Mouse (Mus musculus): Measurements from ENCODE around the gene Car15. TPM values are rescaled to one million over a fixed set of nuclear protein-coding genes. Genes with fewer than 3 reads are reported as not detected.

Car15 gene
- 0.32 TPM for polyA plus RNA-seq (2014; fragmentation: Illumina TruSeq; extraction: RNeasy Lipid Tissue Mini Kit (QIAGEN cat#74804); ENCODE audit: low read depth, low replicate concordance)

GRCm38 (mm10) chr16:17838051-17838450, at the start of gene Car15:
Gene Car15, minus strand, starts transcription at chr16:17838364.

GRCm38 (mm10) chr16:17832821-17833220, 5.3 kb downstream of the Car15 start, which contains the start of gene B830017H08Rik:
Gene B830017H08Rik, plus strand, starts transcription at chr16:17833121.

GRCm38 (mm10) chr16:17796971-17797811, 41.0 kb downstream of the Car15 start, which contains the start of gene Scarf2:
Gene Scarf2, plus strand, starts transcription at chr16:17797282.

Other genes starting within 250 kb of the Car15 start
- 7.4 TPM for gene Smpd4, start 219.0 kb downstream of the Car15 start, polyA plus RNA-seq (2014; fragmentation: Illumina TruSeq; extraction: RNeasy Lipid Tissue Mini Kit (QIAGEN cat#74804); ENCODE audit: low read depth, low replicate concordance)
- gene Ccdc74a, start 191.9 kb downstream of the Car15 start, polyA plus RNA-seq (2014; fragmentation: Illumina TruSeq; extraction: RNeasy Lipid Tissue Mini Kit (QIAGEN cat#74804); ENCODE audit: low read depth, low replicate concordance): not detected
- 6.3 TPM for gene Med15, start 105.5 kb downstream of the Car15 start, polyA plus RNA-seq (2014; fragmentation: Illumina TruSeq; extraction: RNeasy Lipid Tissue Mini Kit (QIAGEN cat#74804); ENCODE audit: low read depth, low replicate concordance)
- 3.8 TPM for gene Klhl22, start 78.7 kb downstream of the Car15 start, polyA plus RNA-seq (2014; fragmentation: Illumina TruSeq; extraction: RNeasy Lipid Tissue Mini Kit (QIAGEN cat#74804); ENCODE audit: low read depth, low replicate concordance)
- not detected for gene Scarf2, start 41.1 kb downstream of the Car15 start, polyA plus RNA-seq (2014; fragmentation: Illumina TruSeq; extraction: RNeasy Lipid Tissue Mini Kit (QIAGEN cat#74804); ENCODE audit: low read depth, low replicate concordance)
- not detected for gene B830017H08Rik, start 5.2 kb downstream of the Car15 start, polyA plus RNA-seq (2014; fragmentation: Illumina TruSeq; extraction: RNeasy Lipid Tissue Mini Kit (QIAGEN cat#74804); ENCODE audit: low read depth, low replicate concordance)
- not detected for gene Gm20518, start 53.3 kb upstream of the Car15 start, polyA plus RNA-seq (2014; fragmentation: Illumina TruSeq; extraction: RNeasy Lipid Tissue Mini Kit (QIAGEN cat#74804); ENCODE audit: low read depth, low replicate concordance)
- gene Tssk1, start 55.9 kb upstream of the Car15 start, polyA plus RNA-seq (2014; fragmentation: Illumina TruSeq; extraction: RNeasy Lipid Tissue Mini Kit (QIAGEN cat#74804); ENCODE audit: low read depth, low replicate concordance): not detected
- 7.9 TPM for gene Dgcr2, start 60.2 kb upstream of the Car15 start, polyA plus RNA-seq (2014; fragmentation: Illumina TruSeq; extraction: RNeasy Lipid Tissue Mini Kit (QIAGEN cat#74804); ENCODE audit: low read depth, low replicate concordance)
- not detected for gene Tssk2, start 60.3 kb upstream of the Car15 start, polyA plus RNA-seq (2014; fragmentation: Illumina TruSeq; extraction: RNeasy Lipid Tissue Mini Kit (QIAGEN cat#74804); ENCODE audit: low read depth, low replicate concordance)
- gene Ess2, start 73.0 kb upstream of the Car15 start, polyA plus RNA-seq (2014; fragmentation: Illumina TruSeq; extraction: RNeasy Lipid Tissue Mini Kit (QIAGEN cat#74804); ENCODE audit: low read depth, low replicate concordance): 1.8 TPM
- not detected for gene Gsc2, start 76.7 kb upstream of the Car15 start, polyA plus RNA-seq (2014; fragmentation: Illumina TruSeq; extraction: RNeasy Lipid Tissue Mini Kit (QIAGEN cat#74804); ENCODE audit: low read depth, low replicate concordance)
- gene Slc25a1, start 89.9 kb upstream of the Car15 start, polyA plus RNA-seq (2014; fragmentation: Illumina TruSeq; extraction: RNeasy Lipid Tissue Mini Kit (QIAGEN cat#74804); ENCODE audit: low read depth, low replicate concordance): 60.0 TPM
- not detected for gene Vpreb2, start 142.1 kb upstream of the Car15 start, polyA plus RNA-seq (2014; fragmentation: Illumina TruSeq; extraction: RNeasy Lipid Tissue Mini Kit (QIAGEN cat#74804); ENCODE audit: low read depth, low replicate concordance)
- 12.2 TPM for gene Dgcr6, start 214.5 kb upstream of the Car15 start, polyA plus RNA-seq (2014; fragmentation: Illumina TruSeq; extraction: RNeasy Lipid Tissue Mini Kit (QIAGEN cat#74804); ENCODE audit: low read depth, low replicate concordance)